Mouse (Mus musculus): ENCODE results near the gene Lhx9.
A peak's percentile ranks its signal among the peaks of the same experiment; 100 is the strongest.

Lhx9 gene

GRCm38 (mm10) chr1:138848511-138849109 lies at the start of gene Lhx9:
Lhx9 (minus strand) TSS chr1:138848577.
- no peak for DNase-seq (ENCODE audit: low spot score)

DNA sequence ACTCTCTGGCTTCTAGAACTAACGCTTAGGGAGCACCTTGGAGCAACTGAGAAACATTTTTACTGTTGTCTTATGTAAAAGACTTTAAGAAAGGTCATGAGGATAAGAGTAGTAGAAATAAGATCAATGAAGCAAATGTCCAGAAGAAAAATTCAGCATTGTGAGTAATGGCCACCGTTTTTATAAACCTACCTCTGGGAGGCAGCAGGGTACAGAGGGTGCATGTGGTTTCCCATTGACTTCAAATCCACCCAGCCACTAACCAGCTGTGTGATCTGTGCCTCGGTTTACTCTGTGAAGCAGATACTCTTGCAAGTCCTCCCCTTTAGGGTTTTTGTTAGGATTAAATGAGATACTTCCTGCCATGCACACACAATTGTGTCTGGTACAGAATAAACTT lies 47.7 kb upstream of the Lhx9 start:
- no peak for DNase-seq (ENCODE audit: low spot score)

DNA sequence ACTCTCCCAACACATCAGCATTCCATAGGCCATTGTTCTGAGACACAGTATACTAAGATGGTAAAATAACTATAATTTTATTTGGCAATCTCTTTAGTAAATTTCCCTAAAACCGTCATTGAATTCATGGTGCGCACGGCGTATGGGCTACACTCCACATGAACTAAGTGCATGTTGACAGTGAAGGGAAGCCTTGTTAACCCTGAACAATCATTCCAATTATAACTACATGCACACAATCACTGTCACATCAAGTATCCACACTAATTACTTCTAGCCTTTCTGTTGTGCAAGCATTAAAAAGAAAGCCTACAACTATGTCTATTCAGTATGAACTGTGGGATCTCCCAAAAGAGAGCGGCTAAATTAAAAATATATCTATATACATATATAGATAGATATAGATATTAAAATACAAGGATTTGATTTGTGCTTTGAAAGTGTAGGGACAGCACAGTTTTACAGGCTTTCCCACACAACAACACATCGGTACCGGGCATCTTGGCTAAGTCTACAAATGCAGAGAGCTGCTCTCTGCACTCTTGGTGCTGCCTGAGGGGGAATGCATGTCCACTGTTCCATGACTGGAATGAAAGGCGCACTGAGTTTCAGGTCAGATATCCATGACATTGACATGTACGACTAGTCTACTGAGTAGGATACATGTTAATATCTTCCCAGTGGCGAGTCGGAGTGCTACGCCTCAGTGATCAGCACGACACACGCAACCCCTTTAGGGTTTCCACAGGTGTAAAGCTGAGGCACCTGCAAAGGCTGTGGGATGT lies 29.3 kb upstream of the Lhx9 start:
- no peak for DNase-seq (ENCODE audit: low spot score)

DNA sequence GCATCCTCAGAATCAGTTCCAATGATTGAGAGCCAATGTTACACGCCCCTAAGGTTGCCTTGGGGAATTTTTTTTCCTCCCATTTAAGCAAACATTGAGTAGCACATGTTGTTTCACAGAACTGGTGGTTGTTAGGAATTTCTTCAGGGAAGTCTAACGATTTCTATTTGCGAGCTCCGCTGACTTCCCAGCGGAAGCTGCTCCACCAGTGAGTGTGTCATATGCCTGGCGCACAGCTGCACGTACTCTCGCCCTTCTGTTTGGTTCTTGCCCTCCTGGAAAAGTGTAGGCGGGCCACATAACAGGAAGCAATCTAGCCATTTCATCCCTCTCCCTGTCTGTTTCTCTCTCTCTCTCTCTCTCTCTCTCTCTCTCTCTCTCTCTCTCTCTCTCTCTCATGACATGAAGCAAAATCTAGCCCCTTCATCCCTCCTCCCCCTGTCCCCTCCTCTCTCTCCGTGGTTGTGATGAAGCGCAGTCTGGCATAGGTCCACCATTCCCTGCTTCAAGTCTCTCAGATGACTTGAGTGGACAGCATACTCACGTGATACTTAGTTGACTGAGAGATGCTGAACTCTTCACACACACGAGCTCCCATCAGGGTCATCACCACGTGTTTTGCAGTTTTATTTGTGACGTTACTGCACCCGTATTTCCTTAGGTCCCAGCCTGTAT lies 28.1 kb upstream of the Lhx9 start:
- DNase-seq (ENCODE audit: low spot score): no peak

- DNase-seq (ENCODE audit: low spot score): peak; percentile 71
Measured at GRCm38 (mm10) chr1:138856101-138856950, 7.9 kb upstream of the Lhx9 start, which contains the start of gene 2310009B15Rik. 2310009B15Rik (minus strand) TSS chr1:138856852.

DNA sequence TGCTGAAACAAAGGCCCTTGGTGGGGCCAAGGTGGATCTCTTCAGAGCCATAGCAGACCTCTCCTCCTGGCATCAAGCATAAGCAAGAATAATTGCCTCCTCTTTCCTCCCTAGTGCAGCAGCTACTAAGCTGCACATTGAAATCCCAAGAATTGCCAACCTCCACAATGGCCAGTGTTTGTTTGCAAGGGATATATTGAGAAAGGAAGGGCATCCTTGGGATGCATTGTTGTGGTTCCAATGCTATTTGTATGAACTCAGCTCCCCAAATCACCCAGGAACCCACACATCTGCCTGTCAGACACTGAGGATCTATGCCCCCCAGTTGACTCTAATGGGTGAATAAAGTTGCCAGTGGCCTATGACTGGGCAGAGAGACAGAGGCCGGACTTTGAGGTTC lies 2.4 kb upstream of the Lhx9 start:
- DNase-seq (ENCODE audit: low spot score): no peak

DNA sequence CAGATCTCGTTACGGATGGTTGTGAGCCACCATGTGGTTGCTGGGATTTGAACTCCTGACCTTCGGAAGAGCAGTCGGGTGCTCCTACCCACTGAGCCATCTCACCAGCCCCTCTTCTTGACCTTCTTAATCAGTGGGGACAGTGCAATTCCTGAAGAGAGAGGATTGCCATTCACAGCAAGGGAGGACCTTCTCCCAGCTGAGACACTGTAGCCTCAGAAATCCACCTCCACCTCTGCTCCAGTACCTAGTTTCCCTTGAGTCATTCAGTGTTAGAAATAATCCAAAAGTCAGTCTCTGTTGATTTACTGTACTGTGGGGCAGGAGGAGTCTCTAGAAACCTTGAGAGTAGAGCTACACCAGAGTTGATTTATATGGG lies 1.8 kb upstream of the Lhx9 start:
- no peak for DNase-seq (ENCODE audit: low spot score)

DNA sequence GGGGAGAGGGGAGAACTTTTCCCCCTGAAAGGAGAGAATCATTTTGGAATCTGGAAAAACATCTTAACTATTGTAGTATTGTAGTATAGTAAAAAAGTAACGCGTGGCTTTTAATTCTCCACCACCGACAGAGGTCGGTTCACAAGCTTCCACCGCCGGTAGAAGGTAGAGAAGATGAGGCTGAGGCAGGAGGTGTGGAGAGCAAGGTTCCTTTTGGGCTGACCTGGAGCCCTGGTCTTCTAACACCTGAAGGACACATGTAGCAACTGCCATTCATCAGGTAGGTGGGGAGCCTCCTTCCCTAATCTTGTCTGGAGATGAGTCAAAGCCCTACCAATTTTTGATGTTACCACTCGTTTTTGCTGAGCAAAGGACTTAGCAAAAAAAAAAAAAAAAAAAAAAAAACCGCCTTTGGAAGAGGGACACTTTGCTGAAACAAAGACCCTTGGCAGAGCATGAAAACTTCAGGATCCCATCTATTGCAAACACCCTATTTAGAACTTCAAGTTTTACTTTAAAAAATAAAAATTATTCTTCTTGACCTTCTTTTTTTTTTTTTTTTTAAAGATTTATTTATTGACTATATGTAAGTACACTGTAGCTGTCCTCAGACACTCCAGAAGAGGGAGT lies 1.3 kb upstream of the Lhx9 start:
- no peak for DNase-seq (ENCODE audit: low spot score)

DNA sequence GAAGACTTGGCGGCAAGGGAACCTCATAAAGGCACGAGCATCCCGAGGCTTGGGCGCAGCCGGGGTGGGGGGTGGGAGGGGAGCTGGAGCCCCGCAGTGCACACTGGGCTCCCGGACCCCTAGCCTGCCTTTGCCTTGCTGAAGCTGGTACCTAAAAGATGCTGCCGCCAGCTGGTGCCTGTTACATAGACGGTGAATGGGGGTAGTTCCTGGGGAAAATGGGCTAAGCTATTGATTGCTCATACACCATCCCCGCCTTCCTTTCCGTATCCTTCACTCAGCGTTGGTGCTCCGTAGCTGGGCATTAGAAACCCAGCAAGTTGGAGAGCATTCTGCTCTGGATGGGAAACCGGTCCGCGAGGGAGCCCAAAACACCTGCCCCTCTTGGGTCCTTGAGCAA lies 351 bp downstream of the Lhx9 start:
- no peak for DNase-seq (ENCODE audit: low spot score)

DNA sequence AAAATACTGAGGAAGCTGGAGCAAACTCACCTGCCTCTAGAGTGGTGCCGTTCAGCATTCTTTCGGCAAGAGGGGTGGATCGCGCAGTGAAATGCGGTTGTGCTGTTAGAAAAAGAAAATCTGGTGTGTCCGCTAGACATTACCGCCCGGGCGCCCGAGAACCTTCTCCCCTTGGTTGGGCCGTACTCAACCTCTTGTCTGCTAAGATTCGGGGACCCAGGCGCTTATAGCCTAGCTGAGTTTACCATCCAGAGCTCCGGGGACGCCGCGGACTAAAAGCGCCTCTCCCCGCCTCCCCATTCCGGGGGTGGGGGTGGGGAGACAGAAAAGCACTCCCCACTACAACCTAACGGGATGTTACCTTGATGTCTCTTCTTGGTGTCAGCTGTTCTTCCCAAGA lies 1.2 kb downstream of the Lhx9 start:
- DNase-seq (ENCODE audit: low spot score): no peak

- no peak for DNase-seq (ENCODE audit: low spot score)
Measured at GRCm38 (mm10) chr1:138846581-138846980, 1.8 kb downstream of the Lhx9 start.

- DNase-seq (ENCODE audit: low spot score): no peak
Measured at GRCm38 (mm10) chr1:138846131-138846530, 2.2 kb downstream of the Lhx9 start.

DNA sequence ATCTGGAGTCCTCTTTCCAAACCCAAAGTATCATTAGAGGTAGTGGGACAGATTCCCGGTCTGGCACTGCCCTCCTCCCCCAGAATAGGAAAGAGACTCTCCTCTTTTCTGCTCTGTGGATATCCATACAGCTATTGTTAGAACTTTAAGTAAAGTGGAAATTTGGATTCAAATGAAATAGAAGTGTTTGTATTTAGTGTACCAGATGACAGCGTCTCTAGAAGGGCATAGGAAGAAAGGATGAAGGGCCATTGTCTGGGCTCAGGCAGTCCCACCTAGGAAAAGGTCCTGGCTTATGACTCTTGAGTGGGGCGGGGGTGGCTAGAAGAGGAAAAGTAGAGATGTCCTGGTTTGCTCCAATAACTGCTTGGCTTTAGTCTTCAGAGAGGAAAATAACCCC lies 2.9 kb downstream of the Lhx9 start:
- no peak for DNase-seq (ENCODE audit: low spot score)

DNA sequence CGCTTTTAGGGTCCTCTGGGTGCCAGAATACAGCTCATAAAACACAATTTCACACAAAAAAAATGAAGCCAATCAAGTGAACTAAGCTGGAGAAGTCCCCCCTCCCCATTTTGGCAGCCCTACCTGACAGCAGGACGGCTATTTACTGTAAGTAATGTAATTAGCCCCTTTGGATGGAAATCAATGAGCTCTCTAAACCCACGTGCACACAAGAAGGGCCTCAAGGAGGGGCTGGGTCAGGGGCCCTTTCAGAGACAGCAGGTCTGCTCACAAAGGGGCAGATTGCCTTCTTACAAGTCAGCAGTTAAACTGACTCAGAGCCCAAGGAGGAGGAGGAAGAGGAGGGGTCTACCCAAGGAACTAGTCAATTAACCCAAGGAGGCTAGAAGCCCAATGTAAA lies 4.2 kb downstream of the Lhx9 start:
- no peak for DNase-seq (ENCODE audit: low spot score)

DNA sequence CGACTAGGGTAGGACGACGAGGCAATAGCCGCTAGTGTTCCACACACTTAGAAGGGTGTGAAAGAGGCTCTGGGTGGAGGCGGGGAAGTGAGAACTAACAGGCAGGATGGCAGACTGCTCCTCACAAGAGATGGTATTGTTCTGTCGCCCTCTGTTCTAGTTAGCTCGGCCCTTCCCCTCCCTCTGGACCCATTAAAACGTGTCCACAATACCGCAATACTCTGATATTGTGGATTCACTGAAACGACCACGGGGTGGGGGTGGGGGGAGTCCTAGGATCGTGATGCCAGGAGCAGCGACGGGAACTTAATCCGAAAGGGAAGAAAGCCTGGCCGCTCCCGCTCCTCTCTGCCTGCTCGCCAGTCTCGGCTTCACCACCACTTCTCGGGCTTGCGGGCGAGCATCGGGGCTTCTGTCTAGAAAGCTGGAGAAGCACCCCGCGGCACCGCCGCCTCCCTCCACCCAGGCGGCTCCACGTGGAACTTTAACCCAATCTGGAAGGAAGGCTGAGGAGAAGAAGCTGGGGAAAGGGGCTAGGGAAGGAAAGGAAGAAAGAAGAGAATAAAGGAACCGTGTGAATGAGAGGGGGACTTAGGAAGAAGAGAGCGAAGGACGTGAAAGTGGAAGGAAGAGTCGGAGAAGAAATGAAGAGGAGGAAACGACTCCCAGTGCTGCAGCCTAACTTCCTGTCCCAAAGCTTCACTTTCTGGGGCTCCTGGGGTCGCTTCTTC lies 4.9 kb downstream of the Lhx9 start:
- DNase-seq (ENCODE audit: low spot score): no peak

- no peak for DNase-seq (ENCODE audit: low spot score)
Measured at GRCm38 (mm10) chr1:138842756-138843155, 5.6 kb downstream of the Lhx9 start.

DNA sequence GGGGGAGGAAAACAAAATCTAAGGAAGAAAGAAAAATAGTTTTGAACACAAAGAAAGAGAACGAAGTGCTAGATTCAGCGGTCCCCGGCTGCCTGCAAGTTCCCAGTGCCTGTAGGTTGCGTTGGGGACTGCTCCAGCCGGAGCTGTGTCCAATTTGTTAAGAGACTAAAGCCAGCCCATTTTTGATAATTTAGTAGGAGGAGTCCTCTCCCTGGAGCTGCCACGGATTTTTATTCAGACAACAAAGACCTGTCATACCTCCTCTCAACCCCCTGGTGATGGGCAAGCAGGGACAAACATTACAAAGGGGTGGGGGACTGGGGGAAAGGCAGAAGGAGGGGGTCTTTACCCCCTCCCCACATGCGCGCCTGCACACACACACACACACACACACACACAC lies 6.1 kb downstream of the Lhx9 start:
- DNase-seq (ENCODE audit: low spot score): no peak

DNA sequence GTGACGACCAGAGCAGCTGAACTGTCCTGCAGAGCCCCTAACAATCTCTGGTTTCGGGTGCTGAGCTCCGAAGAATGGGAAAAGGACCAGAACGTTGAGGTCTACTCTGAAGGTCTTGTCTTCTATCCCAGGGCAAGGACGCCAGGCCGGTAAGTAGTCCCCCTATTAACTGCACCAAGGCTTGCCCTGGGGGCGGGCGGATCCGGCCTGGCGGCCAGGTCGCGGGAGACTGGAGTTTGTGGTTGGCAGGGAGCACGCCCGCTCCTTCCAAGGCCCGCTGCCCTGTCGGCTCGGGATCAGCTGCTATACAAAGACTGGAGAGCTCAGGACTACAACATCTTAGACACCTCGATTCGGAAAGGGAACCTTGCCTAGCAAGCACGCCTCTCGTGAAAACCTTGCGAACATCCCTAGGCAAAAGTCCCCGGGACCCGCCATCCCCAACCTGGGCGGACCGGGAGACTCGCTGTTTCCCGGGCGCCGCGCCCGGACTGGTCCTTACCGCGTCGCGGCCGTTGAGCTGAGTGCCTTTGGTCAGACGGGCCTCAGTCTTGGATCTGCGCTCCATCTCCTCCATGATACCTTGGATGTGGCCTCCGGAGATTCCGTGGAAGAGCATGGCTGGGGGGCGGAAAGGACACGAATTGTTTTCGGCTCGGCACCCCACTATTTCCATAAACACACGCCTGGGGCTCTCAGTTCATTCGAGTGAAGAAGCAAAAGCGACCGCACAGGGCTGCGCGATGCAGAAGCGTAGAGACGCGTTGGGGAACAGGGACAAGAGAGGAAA lies 6.9 kb downstream of the Lhx9 start:
- DNase-seq (ENCODE audit: low spot score): no peak

GRCm38 (mm10) chr1:138840440-138841305 lies 7.7 kb downstream of the Lhx9 start:
- no peak for DNase-seq (ENCODE audit: low spot score)
